Mouse (Mus musculus): ENCODE measurements around the gene Rnf152.

The Rnf152 gene

GRCm38 (mm10) chr1:105330581-105331320 lies 25.8 kb downstream of the Rnf152 start:
- in situ Hi-C loops (cut with MboI; ENCODE audit: low pct_unique_long_range_greater_than_20kb in 1 of 2, low sequenced_read_pairs in 2 of 2, unreplicated experiment in 1 of 2): loop anchor here in 1 of 2 experiments (25.0 kb wide), 1 partner anchor 343 kb away; no protein-coding TSS in a partner anchor

GRCm38 (mm10) chr1:105327789-105328188 lies 28.7 kb downstream of the Rnf152 start:
- in situ Hi-C loops (cut with MboI; ENCODE audit: low pct_unique_long_range_greater_than_20kb in 1 of 2, low sequenced_read_pairs in 2 of 2, unreplicated experiment in 1 of 2): loop anchor here in 1 of 2 experiments (25.0 kb wide), 1 partner anchor 340 kb away; no protein-coding TSS in a partner anchor

- in situ Hi-C loops (cut with MboI; ENCODE audit: low pct_unique_long_range_greater_than_20kb in 1 of 2, low sequenced_read_pairs in 2 of 2, unreplicated experiment in 1 of 2): loop anchor here in 1 of 2 experiments (25.0 kb wide), 1 partner anchor 337 kb away; no protein-coding TSS in a partner anchor
These were observed 31.9 kb downstream of the Rnf152 start for GRCm38 (mm10) chr1:105324636-105325035.

- in situ Hi-C loops (cut with MboI; ENCODE audit: low pct_unique_long_range_greater_than_20kb in 1 of 2, low sequenced_read_pairs in 2 of 2, unreplicated experiment in 1 of 2): no loop called here
These were observed 42.3 kb downstream of the Rnf152 start for GRCm38 (mm10) chr1:105314010-105314800.

GRCm38 (mm10) chr1:105312601-105312901 lies 44.0 kb downstream of the Rnf152 start:
- in situ Hi-C loops (cut with MboI; ENCODE audit: low pct_unique_long_range_greater_than_20kb in 1 of 2, low sequenced_read_pairs in 2 of 2, unreplicated experiment in 1 of 2): no loop called here

- in situ Hi-C loops (cut with MboI; ENCODE audit: low pct_unique_long_range_greater_than_20kb in 1 of 2, low sequenced_read_pairs in 2 of 2, unreplicated experiment in 1 of 2): no loop called here
These were observed 44.5 kb downstream of the Rnf152 start for GRCm38 (mm10) chr1:105311899-105312600.

GRCm38 (mm10) chr1:105302164-105302563 lies 54.3 kb downstream of the Rnf152 start:
- in situ Hi-C loops (cut with MboI; ENCODE audit: low pct_unique_long_range_greater_than_20kb in 1 of 2, low sequenced_read_pairs in 2 of 2, unreplicated experiment in 1 of 2): no loop called here

- in situ Hi-C loops (cut with MboI; ENCODE audit: low pct_unique_long_range_greater_than_20kb in 1 of 2, low sequenced_read_pairs in 2 of 2, unreplicated experiment in 1 of 2): no loop called here
These were observed 54.7 kb downstream of the Rnf152 start for GRCm38 (mm10) chr1:105301764-105302163.

- in situ Hi-C loops (cut with MboI; ENCODE audit: low pct_unique_long_range_greater_than_20kb in 1 of 2, low sequenced_read_pairs in 2 of 2, unreplicated experiment in 1 of 2): no loop called here
These were observed 64.7 kb downstream of the Rnf152 start for GRCm38 (mm10) chr1:105291859-105292258.

GRCm38 (mm10) chr1:105287536-105287935 lies 69.0 kb downstream of the Rnf152 start:
- in situ Hi-C loops (cut with MboI; ENCODE audit: low pct_unique_long_range_greater_than_20kb in 1 of 2, low sequenced_read_pairs in 2 of 2, unreplicated experiment in 1 of 2): no loop called here

GRCm38 (mm10) chr1:105286906-105287305 lies 69.6 kb downstream of the Rnf152 start:
- in situ Hi-C loops (cut with MboI; ENCODE audit: low pct_unique_long_range_greater_than_20kb in 1 of 2, low sequenced_read_pairs in 2 of 2, unreplicated experiment in 1 of 2): no loop called here

- in situ Hi-C loops (cut with MboI; ENCODE audit: low pct_unique_long_range_greater_than_20kb in 1 of 2, low sequenced_read_pairs in 2 of 2, unreplicated experiment in 1 of 2): no loop called here
These were observed 71.5 kb downstream of the Rnf152 start for GRCm38 (mm10) chr1:105285001-105285400.

- in situ Hi-C loops (cut with MboI; ENCODE audit: low pct_unique_long_range_greater_than_20kb in 1 of 2, low sequenced_read_pairs in 2 of 2, unreplicated experiment in 1 of 2): no loop called here
These were observed 72.4 kb downstream of the Rnf152 start for GRCm38 (mm10) chr1:105284116-105284515.

GRCm38 (mm10) chr1:105281277-105281676 lies 75.2 kb downstream of the Rnf152 start:
- in situ Hi-C loops (cut with MboI; ENCODE audit: low pct_unique_long_range_greater_than_20kb in 1 of 2, low sequenced_read_pairs in 2 of 2, unreplicated experiment in 1 of 2): no loop called here

GRCm38 (mm10) chr1:105280160-105280559 lies 76.3 kb downstream of the Rnf152 start:
- in situ Hi-C loops (cut with MboI; ENCODE audit: low pct_unique_long_range_greater_than_20kb in 1 of 2, low sequenced_read_pairs in 2 of 2, unreplicated experiment in 1 of 2): no loop called here

- in situ Hi-C loops (cut with MboI; ENCODE audit: low pct_unique_long_range_greater_than_20kb in 1 of 2, low sequenced_read_pairs in 2 of 2, unreplicated experiment in 1 of 2): no loop called here
These were observed 81.9 kb downstream of the Rnf152 start for GRCm38 (mm10) chr1:105274500-105275194.

- in situ Hi-C loops (cut with MboI; ENCODE audit: low pct_unique_long_range_greater_than_20kb in 1 of 2, low sequenced_read_pairs in 2 of 2, unreplicated experiment in 1 of 2): no loop called here
These were observed 85.4 kb downstream of the Rnf152 start for GRCm38 (mm10) chr1:105271104-105271503.

- in situ Hi-C loops (cut with MboI; ENCODE audit: low pct_unique_long_range_greater_than_20kb in 1 of 2, low sequenced_read_pairs in 2 of 2, unreplicated experiment in 1 of 2): no loop called here
These were observed 93.1 kb downstream of the Rnf152 start for GRCm38 (mm10) chr1:105263283-105264033.
